Mouse (Mus musculus) heart, postnatal 10 days (tissue): ENCODE measurements at regions not wholly inside any gene's neighbourhood (a gene's known extent, or its start where the extent isn't known, plus 50 kb on each side); places are given as distances from the start of the nearest gene placed in this dataset.

Source experiments
- DNase-seq, 2 experiments: peaks; one replicate each; pipeline ENCODE4 v3.0.0; 2021
- intact Hi-C: fragments of 180-260 bp; cut with DNase I; formaldehyde crosslinking; loops from one replicate; pipeline ENCODE4 v1.15.1; 2025

DNA sequence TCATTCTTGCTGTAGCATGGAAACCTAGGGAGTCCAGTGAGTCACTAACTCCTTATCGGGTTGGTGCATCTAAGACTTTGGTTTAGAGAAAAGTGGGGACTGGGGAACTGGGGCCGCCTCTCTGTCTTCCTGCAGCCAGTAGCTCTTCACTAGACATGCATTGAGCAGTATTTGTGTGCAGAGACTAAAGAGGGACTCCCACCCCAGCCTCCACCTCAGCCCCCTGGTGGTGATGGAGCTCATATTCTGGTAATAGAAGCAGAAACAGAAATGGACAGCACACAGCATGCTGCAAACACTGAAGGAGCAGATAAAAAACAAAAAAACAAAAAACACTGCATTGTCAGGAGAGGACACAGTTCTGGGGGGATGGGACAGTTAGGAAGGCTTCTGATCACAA lies 73.3 kb upstream of the Mgme1 start:
- DNase-seq = peak; percentile 52 to 67
- intact Hi-C loops = loop anchor here (5.0 kb wide), 1 partner anchor 190 kb away; no protein-coding TSS in a partner anchor

DNA sequence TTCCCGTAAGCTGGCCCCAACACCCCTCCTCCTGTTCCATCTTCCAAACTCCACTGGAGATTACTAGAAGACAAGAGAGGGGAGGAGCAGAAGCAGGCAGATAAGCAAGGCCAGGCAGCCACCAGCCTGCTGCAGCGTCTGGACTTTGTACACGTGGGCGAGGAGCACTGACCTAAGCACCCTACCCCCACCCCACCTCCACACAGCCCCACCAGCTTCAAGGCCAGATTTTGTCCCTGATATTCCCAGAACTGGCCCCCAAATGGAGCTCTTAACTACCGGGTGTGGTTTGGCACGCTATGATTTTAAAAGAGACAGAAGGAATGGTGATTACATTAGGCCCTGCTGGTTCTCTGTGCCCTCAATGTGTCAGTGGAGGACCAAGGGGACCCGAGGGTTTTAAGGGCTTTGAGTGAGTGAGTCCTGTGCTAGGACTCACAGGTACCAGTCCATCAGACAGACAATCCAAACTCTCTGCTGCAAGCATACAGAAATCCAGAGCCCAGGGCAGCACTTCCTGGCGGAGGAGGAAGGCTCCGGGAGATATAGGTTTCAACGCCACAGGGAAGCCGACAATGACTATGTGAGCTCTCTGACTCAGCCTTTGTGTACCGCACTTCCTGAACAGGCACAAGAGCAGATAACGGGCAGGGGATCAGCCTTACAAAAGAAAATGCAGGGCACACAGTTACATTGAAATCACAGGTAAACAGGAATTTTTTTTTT lies 72.0 kb upstream of the Mgme1 start:
- no peak for DNase-seq
- intact Hi-C loops = loop anchor here (5.0 kb wide), 1 partner anchor 191 kb away; no protein-coding TSS in a partner anchor
